In genomic region chr4:31851006-31851405, GRCm38 (mm10) we compare ENCODE assay signal across 10 mouse cellular contexts.
DNase-seq lines count a peak whose midpoint lies in the region; ATAC-seq and TF ChIP-seq lines count a peak whose summit lies in the region.
"Had no signal": no experiment of that assay in that cellular context is flagged by ENCODE, and none has a peak within 500 bp of the region (broad histone marks: within the 10 kb centered on the region; RNA-seq: fewer than 3 reads in every experiment).

No protein-coding gene starts in this region.

- H3K4me2 ChIP-seq in lung, embryonic 14.5 days, result no peak overlapping the region
- H3K4me2 ChIP-seq: limb, embryonic 12.5 days; neural tube, embryonic 12.5 days had no signal

- H3K27ac ChIP-seq in lung, embryonic 14.5 days (ENCODE audit: low read depth), result no peak overlapping the region
- H3K27ac ChIP-seq: limb, embryonic 12.5 days; neural tube, embryonic 12.5 days had no signal

- TF ChIP-seq POLR2A in lung, adult 2 months (IDR thresholded peaks at IDR 0.05; ENCODE audit: borderline replicate concordance, extremely low read depth, low read depth, low read length), result no peak

- no peak for ATAC-seq in lung, embryonic 14.5 days (ENCODE audit: insufficient read depth)
- no peak for ATAC-seq in monocyte, adult 5-6 weeks (replicated peaks; ENCODE audit: insufficient number of reproducible peaks, low FRiP score, low TSS enrichment, poor library complexity, severe bottlenecking)

- peak; percentile 56 for TF ChIP-seq CTCF in lung, embryonic 14.5 days (IDR thresholded peaks at IDR 0.05; ENCODE audit: low read depth)
- TF ChIP-seq CTCF in lung, adult 2 months (IDR thresholded peaks at IDR 0.05; ENCODE audit: insufficient read depth, low read length), result no peak

- no peaks in the 10 kb centered on the region for H3K4me1 ChIP-seq in lung, embryonic 14.5 days (ENCODE audit: insufficient read depth)
- H3K4me1 ChIP-seq in lung, adult 2 months (ENCODE audit: control insufficient read depth, insufficient read depth, low read length), result no peaks in the 10 kb centered on the region
- H3K4me1 ChIP-seq: limb, embryonic 12.5 days; neural tube, embryonic 12.5 days had no signal

- no peak overlapping the region for H3K9ac ChIP-seq in lung, embryonic 14.5 days
- H3K9ac ChIP-seq: limb, embryonic 12.5 days; neural tube, embryonic 12.5 days had no signal

- no peaks in the 10 kb centered on the region for H3K9me3 ChIP-seq in lung, embryonic 14.5 days (ENCODE audit: low read depth, low read length)
- H3K9me3 ChIP-seq: neural tube, embryonic 12.5 days had no signal

- no peaks in the 10 kb centered on the region for H3K36me3 ChIP-seq in lung, embryonic 14.5 days (ENCODE audit: insufficient read depth)
- H3K36me3 ChIP-seq: limb, embryonic 12.5 days; neural tube, embryonic 12.5 days had no signal

- H3K27me3 ChIP-seq in lung, embryonic 14.5 days (ENCODE audit: insufficient read depth, low read length), result no peaks in the 10 kb centered on the region
- H3K27me3 ChIP-seq: limb, embryonic 12.5 days; neural tube, embryonic 12.5 days had no signal

- H3K4me3 ChIP-seq in lung, embryonic 14.5 days (ENCODE audit: low read depth, low read length), result no peak overlapping the region
- no peak overlapping the region for H3K4me3 ChIP-seq in lung, adult 2 months (replicated peaks; ENCODE audit: extremely low read depth, low read depth, low read length)
- H3K4me3 ChIP-seq: limb, embryonic 12.5 days; neural tube, embryonic 12.5 days had no signal

- peak; percentile 31 for DNase-seq in gastrocnemius, postnatal 10 days
- no peak for DNase-seq in gastrocnemius, adult 8-10 months (ENCODE audit: low spot score in 2 of 2)
- peak; percentile 68 for DNase-seq in lung, embryonic 14.5 days
- no peak for DNase-seq in lung, adult 2 months
- DNase-seq in R1 (ENCODE audit: low read depth, low spot score), result peak; percentile 64
- peak; percentile 19 to 64 for DNase-seq in kidney, postnatal 36 days
- no peak for DNase-seq in heart, postnatal 25 days (ENCODE audit: low spot score)

- intact Hi-C loops in heart, postnatal 25 days (cut with DNase I), result no loop called here

- WGBS in lung, embryonic 14.5 days, result 41% methylated on average over 3 of the region's 3 CpGs
- 52% methylated on average over 3 of the region's 3 CpGs for WGBS in lung, adult 2 months

Comparison
In these comparisons a context has a peak if more than half of its experiments do, and no peak if none do; other contexts are left out.
1. DNase-seq: peak in gastrocnemius, postnatal 10 days (single experiment), lung, embryonic 14.5 days (single experiment), R1 (single experiment) and kidney, postnatal 36 days (2 of 2); none in gastrocnemius, adult 8-10 months (0 of 2), lung, adult 2 months (single experiment) and heart, postnatal 25 days (single experiment).